Mouse (Mus musculus): ENCODE results near the gene Rgcc. TPM values are rescaled to one million over a fixed set of nuclear protein-coding genes. Genes with fewer than 3 reads are reported as not detected.

The Rgcc gene
- polyA plus RNA-seq, 1 experiment from 2014 or later = 33.0 TPM

DNA sequence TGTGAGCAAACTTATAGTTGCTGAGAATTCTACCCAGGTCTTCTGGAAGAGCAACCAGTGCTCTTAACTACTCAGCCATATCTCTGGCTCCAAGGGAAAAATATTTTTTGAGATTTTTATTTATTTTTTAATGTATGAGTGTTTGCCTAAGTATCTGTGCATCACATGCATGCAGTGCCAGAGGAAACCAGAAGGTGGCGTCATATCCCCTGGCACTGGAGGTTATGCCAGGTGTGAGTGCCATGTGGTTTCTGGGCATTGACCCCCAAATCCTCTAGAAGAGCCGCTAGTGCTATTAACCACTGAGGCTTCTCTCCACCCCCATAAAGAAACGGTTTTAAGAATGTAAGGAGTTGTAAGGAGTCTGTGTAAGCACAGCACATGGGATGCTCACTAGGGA, 13.2 kb downstream of the Rgcc start:
- DNase-seq (ENCODE audit: low spot score) (no peak), ATAC-seq (ENCODE audit: low FRiP score) (no peak)
- H3K4me2 ChIP-seq (replicated peaks; ENCODE audit: low read depth, low read length) = no peak overlapping the region
- 65% methylated on average over 3 of the region's 3 CpGs for WGBS
- no peaks in the 10 kb centered on the region for H3K36me3 ChIP-seq (ENCODE audit: control insufficient read depth, insufficient read depth, low read length)
- no peak overlapping the region for H3K9ac ChIP-seq (ENCODE audit: low read depth, low read length)
- H3K9me3 ChIP-seq (ENCODE audit: control insufficient read depth, low read length) = no peaks in the 10 kb centered on the region
- H3K27ac ChIP-seq (ENCODE audit: low read depth, low read length) = no peak overlapping the region
- no peak overlapping the region for H3K4me3 ChIP-seq (ENCODE audit: low read depth, low read length)
- no peaks in the 10 kb centered on the region for H3K27me3 ChIP-seq (ENCODE audit: control insufficient read depth, insufficient read depth, low read length)
- H3K4me1 ChIP-seq (replicated peaks; ENCODE audit: control insufficient read depth, insufficient read depth, low read length) = peaks cover 3% of the 10 kb centered on the region; the same call in 1 of the 2 replicates

DNA sequence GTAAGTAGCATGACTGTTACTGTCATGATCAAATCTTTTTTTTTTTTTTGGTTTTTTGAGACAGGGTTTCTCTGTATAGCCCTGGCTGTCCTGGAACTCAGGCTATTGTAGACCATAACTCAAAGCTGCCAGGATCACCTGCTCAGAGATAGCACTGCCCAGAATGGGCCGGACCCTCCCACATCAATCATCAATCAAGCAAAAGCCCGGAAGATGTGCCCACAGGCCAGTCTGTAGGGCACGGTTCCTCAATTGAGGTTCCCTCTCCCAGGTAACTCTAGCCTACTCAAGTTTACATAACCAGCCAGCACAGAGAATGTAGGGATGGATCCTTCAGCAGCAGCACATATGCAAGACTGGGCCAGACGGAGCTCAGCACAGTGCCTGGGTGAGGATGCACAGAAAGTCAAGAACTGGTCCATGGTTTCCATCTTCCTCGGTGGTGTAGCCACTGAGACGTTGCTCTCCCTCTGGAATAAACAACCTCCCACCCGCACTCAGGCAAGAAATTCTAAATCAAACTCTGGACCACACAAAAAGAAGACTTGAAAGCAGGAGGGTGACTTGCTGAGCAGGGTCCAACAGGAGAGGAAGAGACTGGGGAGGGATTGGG, 14.1 kb downstream of the Rgcc start:
- 89% methylated on average over 7 of the region's 7 CpGs for WGBS
- Histone ChIP-seq H3K9ac (ENCODE audit: low read depth, low read length) (no peak overlapping the region), H3K4me2 (replicated peaks; ENCODE audit: low read depth, low read length) (no peak overlapping the region), H3K9me3 (ENCODE audit: control insufficient read depth, low read length) (no peaks in the 10 kb centered on the region), H3K27ac (ENCODE audit: low read depth, low read length) (no peak overlapping the region), H3K36me3 (ENCODE audit: control insufficient read depth, insufficient read depth, low read length) (no peaks in the 10 kb centered on the region), H3K4me1 (replicated peaks; ENCODE audit: control insufficient read depth, insufficient read depth, low read length) (peaks cover 3% of the 10 kb centered on the region; the same call in 1 of the 2 replicates), H3K27me3 (ENCODE audit: control insufficient read depth, insufficient read depth, low read length) (no peaks in the 10 kb centered on the region), H3K4me3 (ENCODE audit: low read depth, low read length) (no peak overlapping the region)
- DNase-seq (ENCODE audit: low spot score) (no peak), ATAC-seq (ENCODE audit: low FRiP score) (no peak)

- Histone ChIP-seq H3K4me2 (replicated peaks; ENCODE audit: low read depth, low read length) (no peak overlapping the region), H3K4me1 (replicated peaks; ENCODE audit: control insufficient read depth, insufficient read depth, low read length) (no peaks in the 10 kb centered on the region), H3K9ac (ENCODE audit: low read depth, low read length) (no peak overlapping the region), H3K9me3 (ENCODE audit: control insufficient read depth, low read length) (no peaks in the 10 kb centered on the region), H3K4me3 (ENCODE audit: low read depth, low read length) (no peak overlapping the region), H3K27me3 (ENCODE audit: control insufficient read depth, insufficient read depth, low read length) (no peaks in the 10 kb centered on the region), H3K27ac (ENCODE audit: low read depth, low read length) (no peak overlapping the region), H3K36me3 (ENCODE audit: control insufficient read depth, insufficient read depth, low read length) (no peaks in the 10 kb centered on the region)
- no peak for DNase-seq (ENCODE audit: low spot score)
- ATAC-seq (ENCODE audit: low FRiP score) = no peak
- 87% methylated on average over 5 of the region's 5 CpGs for WGBS
Measured at GRCm38 (mm10) chr14:79285549-79285948, 15.9 kb downstream of the Rgcc start.

DNA sequence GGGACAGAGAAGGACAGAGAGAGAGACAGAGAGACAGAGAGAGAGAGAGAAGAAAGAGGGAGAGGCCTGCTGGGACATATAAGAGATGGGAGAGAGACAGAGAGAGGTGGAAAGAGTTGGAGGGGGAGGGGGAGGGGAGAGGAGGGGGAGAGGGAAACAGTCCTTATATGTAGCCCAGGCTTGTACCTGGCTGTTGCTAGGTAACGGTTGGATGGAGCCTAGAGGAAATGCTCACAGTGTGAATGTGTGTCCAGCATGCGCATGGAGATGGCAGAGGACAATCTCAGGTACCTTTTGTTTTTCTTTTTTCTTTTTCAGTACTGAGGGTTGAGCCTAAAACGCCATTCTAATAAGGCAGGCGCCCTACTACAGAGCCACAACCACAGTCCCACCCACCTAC, 16.8 kb downstream of the Rgcc start:
- Histone ChIP-seq H3K4me1 (replicated peaks; ENCODE audit: control insufficient read depth, insufficient read depth, low read length) (no peaks in the 10 kb centered on the region), H3K4me3 (ENCODE audit: low read depth, low read length) (no peak overlapping the region), H3K27me3 (ENCODE audit: control insufficient read depth, insufficient read depth, low read length) (no peaks in the 10 kb centered on the region), H3K9ac (ENCODE audit: low read depth, low read length) (no peak overlapping the region), H3K36me3 (ENCODE audit: control insufficient read depth, insufficient read depth, low read length) (no peaks in the 10 kb centered on the region), H3K9me3 (ENCODE audit: control insufficient read depth, low read length) (no peaks in the 10 kb centered on the region), H3K27ac (ENCODE audit: low read depth, low read length) (no peak overlapping the region), H3K4me2 (replicated peaks; ENCODE audit: low read depth, low read length) (no peak overlapping the region)
- WGBS = 90% methylated on average over 4 of the region's 4 CpGs
- no peak for ATAC-seq (ENCODE audit: low FRiP score)
- DNase-seq (ENCODE audit: low spot score) = no peak

GRCm38 (mm10) chr14:79283952-79284351, 17.5 kb downstream of the Rgcc start:
- H3K27me3 ChIP-seq (ENCODE audit: control insufficient read depth, insufficient read depth, low read length) = no peaks in the 10 kb centered on the region
- DNase-seq (ENCODE audit: low spot score) = no peak
- H3K4me2 ChIP-seq (replicated peaks; ENCODE audit: low read depth, low read length) = no peak overlapping the region
- 91% methylated on average over 7 of the region's 7 CpGs for WGBS
- H3K9me3 ChIP-seq (ENCODE audit: control insufficient read depth, low read length) = no peaks in the 10 kb centered on the region
- no peak overlapping the region for H3K9ac ChIP-seq (ENCODE audit: low read depth, low read length)
- no peaks in the 10 kb centered on the region for H3K4me1 ChIP-seq (replicated peaks; ENCODE audit: control insufficient read depth, insufficient read depth, low read length)
- no peaks in the 10 kb centered on the region for H3K36me3 ChIP-seq (ENCODE audit: control insufficient read depth, insufficient read depth, low read length)
- H3K4me3 ChIP-seq (ENCODE audit: low read depth, low read length) = no peak overlapping the region
- no peak overlapping the region for H3K27ac ChIP-seq (ENCODE audit: low read depth, low read length)
- ATAC-seq (ENCODE audit: low FRiP score) = no peak

GRCm38 (mm10) chr14:79281894-79282553, 19.4 kb downstream of the Rgcc start:
- Histone ChIP-seq H3K27ac (ENCODE audit: low read depth, low read length) (no peak overlapping the region), H3K9me3 (ENCODE audit: control insufficient read depth, low read length) (no peaks in the 10 kb centered on the region), H3K4me2 (replicated peaks; ENCODE audit: low read depth, low read length) (no peak overlapping the region), H3K36me3 (ENCODE audit: control insufficient read depth, insufficient read depth, low read length) (no peaks in the 10 kb centered on the region), H3K4me3 (ENCODE audit: low read depth, low read length) (no peak overlapping the region), H3K9ac (ENCODE audit: low read depth, low read length) (no peak overlapping the region), H3K27me3 (ENCODE audit: control insufficient read depth, insufficient read depth, low read length) (no peaks in the 10 kb centered on the region), H3K4me1 (replicated peaks; ENCODE audit: control insufficient read depth, insufficient read depth, low read length) (no peaks in the 10 kb centered on the region)
- ATAC-seq (ENCODE audit: low FRiP score) (no peak), DNase-seq (ENCODE audit: low spot score) (no peak)
- 92% methylated on average over 9 of the region's 9 CpGs for WGBS

DNA sequence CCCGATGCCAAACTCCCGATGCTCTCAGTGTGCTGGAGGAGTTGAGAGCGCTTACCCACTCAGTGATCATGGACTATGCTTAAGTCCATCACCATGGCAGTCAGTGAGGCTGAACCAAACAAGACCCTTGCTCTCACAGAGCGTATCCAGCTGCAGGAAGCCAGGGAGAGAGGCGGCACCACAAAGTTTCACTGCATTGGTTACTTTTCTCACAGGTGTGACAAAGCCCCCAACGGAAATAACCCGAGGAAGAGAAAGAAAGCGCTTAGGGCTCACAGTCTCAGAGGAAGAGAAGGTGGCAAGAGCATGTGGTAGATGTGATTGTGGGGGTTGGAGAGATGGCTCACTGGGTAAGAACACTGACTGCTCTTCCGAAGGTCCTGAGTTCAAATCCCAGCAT, 21.0 kb downstream of the Rgcc start:
- no peaks in the 10 kb centered on the region for H3K36me3 ChIP-seq (ENCODE audit: control insufficient read depth, insufficient read depth, low read length)
- no peaks in the 10 kb centered on the region for H3K9me3 ChIP-seq (ENCODE audit: control insufficient read depth, low read length)
- H3K9ac ChIP-seq (ENCODE audit: low read depth, low read length) = no peak overlapping the region
- no peak overlapping the region for H3K27ac ChIP-seq (ENCODE audit: low read depth, low read length)
- no peak overlapping the region for H3K4me3 ChIP-seq (ENCODE audit: low read depth, low read length)
- no peaks in the 10 kb centered on the region for H3K4me1 ChIP-seq (replicated peaks; ENCODE audit: control insufficient read depth, insufficient read depth, low read length)
- DNase-seq (ENCODE audit: low spot score) = no peak
- no peak for ATAC-seq (ENCODE audit: low FRiP score)
- no peaks in the 10 kb centered on the region for H3K27me3 ChIP-seq (ENCODE audit: control insufficient read depth, insufficient read depth, low read length)
- no peak overlapping the region for H3K4me2 ChIP-seq (replicated peaks; ENCODE audit: low read depth, low read length)
- 85% methylated on average over 9 of the region's 9 CpGs for WGBS

GRCm38 (mm10) chr14:79279494-79279893, 22.0 kb downstream of the Rgcc start:
- DNase-seq (ENCODE audit: low spot score) (no peak), ATAC-seq (ENCODE audit: low FRiP score) (no peak)
- 58% methylated on average over 1 of the region's 1 CpGs for WGBS
- H3K36me3 ChIP-seq (ENCODE audit: control insufficient read depth, insufficient read depth, low read length) = no peaks in the 10 kb centered on the region
- no peak overlapping the region for H3K4me2 ChIP-seq (replicated peaks; ENCODE audit: low read depth, low read length)
- no peaks in the 10 kb centered on the region for H3K27me3 ChIP-seq (ENCODE audit: control insufficient read depth, insufficient read depth, low read length)
- H3K9ac ChIP-seq (ENCODE audit: low read depth, low read length) = no peak overlapping the region
- no peaks in the 10 kb centered on the region for H3K9me3 ChIP-seq (ENCODE audit: control insufficient read depth, low read length)
- no peak overlapping the region for H3K4me3 ChIP-seq (ENCODE audit: low read depth, low read length)
- H3K27ac ChIP-seq (ENCODE audit: low read depth, low read length) = no peak overlapping the region
- no peaks in the 10 kb centered on the region for H3K4me1 ChIP-seq (replicated peaks; ENCODE audit: control insufficient read depth, insufficient read depth, low read length)

DNA sequence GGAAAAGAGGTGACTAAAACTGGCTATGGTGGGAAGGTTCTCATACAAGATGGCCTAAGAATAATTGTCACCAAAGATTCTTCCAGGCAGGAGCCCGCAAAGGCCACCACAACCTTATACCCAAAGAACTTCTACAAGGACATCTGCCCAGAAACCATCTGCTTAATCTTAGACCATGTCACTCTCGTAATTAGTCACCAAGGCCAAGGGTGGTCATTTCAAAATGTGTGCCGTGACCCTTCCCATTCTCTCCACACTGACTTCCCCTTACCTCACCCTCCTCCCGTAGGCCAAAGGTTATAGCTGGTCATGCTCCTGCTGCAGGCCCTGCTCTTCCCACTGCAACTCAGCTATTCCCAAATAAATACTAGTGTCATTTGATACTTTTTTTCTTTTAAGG, 22.5 kb downstream of the Rgcc start:
- H3K4me3 ChIP-seq (ENCODE audit: low read depth, low read length) = no peak overlapping the region
- no peak for ATAC-seq (ENCODE audit: low FRiP score)
- H3K9me3 ChIP-seq (ENCODE audit: control insufficient read depth, low read length) = no peaks in the 10 kb centered on the region
- no peak overlapping the region for H3K9ac ChIP-seq (ENCODE audit: low read depth, low read length)
- no peak overlapping the region for H3K27ac ChIP-seq (ENCODE audit: low read depth, low read length)
- 79% methylated on average over 4 of the region's 4 CpGs for WGBS
- no peaks in the 10 kb centered on the region for H3K27me3 ChIP-seq (ENCODE audit: control insufficient read depth, insufficient read depth, low read length)
- H3K4me2 ChIP-seq (replicated peaks; ENCODE audit: low read depth, low read length) = no peak overlapping the region
- H3K4me1 ChIP-seq (replicated peaks; ENCODE audit: control insufficient read depth, insufficient read depth, low read length) = no peaks in the 10 kb centered on the region
- no peaks in the 10 kb centered on the region for H3K36me3 ChIP-seq (ENCODE audit: control insufficient read depth, insufficient read depth, low read length)
- DNase-seq (ENCODE audit: low spot score) = no peak

Measured in hindbrain, embryonic 11.5 days (tissue).